Mouse (Mus musculus) midbrain, embryonic 10.5 days (tissue): ENCODE data around the gene Tbc1d5. TPM values are rescaled to one million over a fixed set of nuclear protein-coding genes. Genes with fewer than 3 reads are reported as not detected.

Experiments
- DNase-seq: peaks from one replicate; pipeline ENCODE4 v3.0.0-alpha.2; 2017; ENCODE audit warnings: low spot score
- H3K27ac ChIP-seq: fragments of 300-500 bp; sonication (generic); replicated peaks from 2 replicates; pipeline ENCODE4 v1.5.1; 2016; ENCODE audit warnings: mild to moderate bottlenecking
- H3K27me3 ChIP-seq: fragments of 300-500 bp; sonication (generic); 2 replicates; pipeline ENCODE4 v1.6.1; 2016; ENCODE audit warnings: low read depth, mild to moderate bottlenecking; ENCODE audit not compliant: poor library complexity, severe bottlenecking
- H3K36me3 ChIP-seq: fragments of 300-500 bp; sonication (generic); 2 replicates; pipeline ENCODE4 v1.6.1; 2016; ENCODE audit warnings: mild to moderate bottlenecking, moderate library complexity
- H3K4me1 ChIP-seq: fragments of 300-500 bp; sonication (generic); 2 replicates; pipeline ENCODE4 v1.6.1; 2016
- H3K4me3 ChIP-seq: fragments of 300-500 bp; sonication (generic); 2 replicates; pipeline ENCODE4 v1.5.1; 2016; ENCODE audit warnings: mild to moderate bottlenecking, moderate library complexity
- H3K9me3 ChIP-seq: fragments of 300-500 bp; sonication (generic); replicated peaks from 2 replicates; pipeline ENCODE4 v1.6.1; 2016; ENCODE audit warnings: mild to moderate bottlenecking
- WGBS: fragments of 180-500 bp; shearing (Covaris S2); methylation state at CpG from one replicate; pipeline ENCODE4 v1.1.7; 2016; 5-methylcytosine and 5-hydroxymethylcytosine counted together
- polyA plus RNA-seq: library from polyadenylated mRNA; unstranded; fragments of >200 nt; fragmentation: Nextera tagmentation; extraction: Ambion mirVana; gene quantifications from 2 replicates; pipeline ENCODE4 v1.2.1, GENCODE M21; 2016

The Tbc1d5 gene
- polyA plus RNA-seq, 1 experiment from 2014 or later: 10.8 TPM

DNA sequence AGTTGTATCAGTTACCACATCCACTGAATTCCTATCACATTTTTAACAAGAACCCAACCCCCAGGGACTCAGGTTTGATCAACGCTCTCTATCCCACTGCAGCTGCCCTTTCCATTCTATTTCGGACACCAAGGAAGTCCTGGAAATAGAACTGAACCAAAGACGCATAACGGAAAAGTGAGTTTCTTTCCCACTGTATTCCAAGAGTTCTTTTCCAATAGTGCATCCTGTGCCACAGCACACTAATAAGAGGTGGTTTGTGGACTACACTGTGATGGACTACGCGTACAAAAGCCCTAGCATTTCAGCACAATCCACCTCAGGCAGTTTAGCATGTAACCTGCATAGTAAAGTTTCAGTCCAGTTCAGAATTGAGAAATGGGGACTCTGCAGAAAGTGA is 1.2 kb downstream of the Tbc1d5 start:
- H3K4me3 ChIP-seq: peak overlapping the region; percentile 87
- no peaks in the 10 kb centered on the region for H3K9me3 ChIP-seq
- no peaks in the 10 kb centered on the region for H3K36me3 ChIP-seq
- WGBS: 66% methylated on average over 6 of the region's 6 CpGs
- no peaks in the 10 kb centered on the region for H3K27me3 ChIP-seq
- no peak for DNase-seq
- H3K27ac ChIP-seq: peak overlapping the region; percentile 99
- H3K4me1 ChIP-seq: peaks cover 12% of the 10 kb centered on the region

DNA sequence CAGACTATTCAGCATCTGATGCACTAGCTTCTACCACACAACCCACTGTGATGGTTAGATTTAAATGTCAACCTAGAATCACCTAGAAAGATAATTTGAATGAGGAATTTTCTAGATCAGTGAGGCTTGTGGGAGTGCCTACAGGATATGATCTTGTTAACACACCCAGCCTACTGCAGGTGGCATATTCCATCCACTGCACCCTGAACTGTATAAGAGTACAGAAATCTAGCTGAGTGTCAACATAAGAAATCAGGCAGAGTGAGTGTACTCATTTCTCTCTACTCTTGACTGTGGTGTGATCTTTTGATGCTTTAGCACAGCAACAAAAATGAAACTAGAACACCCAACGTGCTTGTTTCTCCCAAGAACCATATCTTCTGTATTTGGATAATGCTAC is 6.8 kb downstream of the Tbc1d5 start:
- H3K27me3 ChIP-seq: no peaks in the 10 kb centered on the region
- H3K36me3 ChIP-seq: no peaks in the 10 kb centered on the region
- no peak overlapping the region for H3K27ac ChIP-seq
- H3K9me3 ChIP-seq: no peaks in the 10 kb centered on the region
- WGBS: 86% methylated on average over 1 of the region's 1 CpGs
- no peaks in the 10 kb centered on the region for H3K4me1 ChIP-seq
- no peak for DNase-seq
- no peak overlapping the region for H3K4me3 ChIP-seq

DNA sequence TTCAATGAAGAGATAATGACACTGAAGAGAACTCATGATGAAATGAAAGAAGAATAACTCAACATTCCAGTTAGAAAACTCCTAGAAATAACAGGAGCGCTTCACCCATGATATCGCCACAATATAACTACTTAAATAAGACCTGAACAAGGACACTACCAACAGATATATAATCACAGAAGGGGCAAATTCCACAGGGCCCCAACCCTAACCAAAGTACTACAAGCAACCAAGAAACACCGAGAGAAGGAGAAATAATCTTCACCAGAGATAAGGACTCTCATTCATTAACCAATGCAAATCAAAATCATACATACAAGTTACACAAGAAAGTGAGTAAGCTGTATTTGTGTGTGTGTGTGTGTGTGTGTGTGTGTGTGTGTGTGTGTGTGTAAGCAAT is 7.6 kb downstream of the Tbc1d5 start:
- 90% methylated on average over 3 of the region's 3 CpGs for WGBS
- no peak overlapping the region for H3K4me3 ChIP-seq
- H3K4me1 ChIP-seq: no peaks in the 10 kb centered on the region
- H3K36me3 ChIP-seq: no peaks in the 10 kb centered on the region
- DNase-seq: no peak
- H3K9me3 ChIP-seq: no peaks in the 10 kb centered on the region
- no peaks in the 10 kb centered on the region for H3K27me3 ChIP-seq
- H3K27ac ChIP-seq: no peak overlapping the region

DNA sequence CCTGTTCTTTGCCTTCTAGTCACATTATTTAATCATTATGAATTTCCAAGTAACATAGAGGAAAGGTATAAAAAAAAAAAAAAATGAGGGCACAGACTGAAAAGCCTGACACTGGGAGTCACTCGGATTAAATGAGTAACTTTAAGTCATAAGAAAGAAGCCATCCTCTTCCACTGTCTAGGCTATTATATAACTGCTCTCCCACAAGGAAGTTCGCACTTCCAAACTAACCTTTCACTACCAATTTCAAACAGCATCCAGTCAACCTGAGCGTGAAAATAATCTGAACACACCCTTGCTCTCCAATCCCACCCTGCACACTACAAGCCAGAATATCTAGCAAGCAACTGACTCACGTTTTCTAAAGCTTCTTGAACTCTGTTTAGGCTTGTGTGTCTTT is 9.2 kb downstream of the Tbc1d5 start:
- H3K4me1 ChIP-seq: no peaks in the 10 kb centered on the region
- H3K27me3 ChIP-seq: no peaks in the 10 kb centered on the region
- H3K4me3 ChIP-seq: no peak overlapping the region
- DNase-seq: no peak
- no peak overlapping the region for H3K27ac ChIP-seq
- 76% methylated on average over 4 of the region's 4 CpGs for WGBS
- no peaks in the 10 kb centered on the region for H3K9me3 ChIP-seq
- H3K36me3 ChIP-seq: no peaks in the 10 kb centered on the region

DNA sequence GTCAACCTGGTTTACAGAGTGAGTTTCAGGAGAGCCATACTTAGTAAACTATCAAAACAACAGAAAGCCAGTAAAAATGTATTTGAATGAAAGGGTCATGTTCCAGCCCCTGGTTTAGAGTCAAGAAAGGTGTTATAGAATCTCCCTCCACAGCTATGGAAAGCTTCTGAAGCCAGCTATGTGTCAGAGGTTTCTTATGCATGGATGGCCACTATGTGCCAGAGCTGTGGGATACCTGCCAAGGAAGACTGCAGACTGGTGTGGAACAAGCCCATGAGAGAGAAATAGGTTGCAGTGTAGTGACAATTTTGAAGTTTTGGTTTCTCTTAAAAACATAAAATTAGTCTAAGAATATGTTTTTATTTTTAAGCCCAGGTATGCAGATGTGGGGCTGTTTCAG is 16.8 kb downstream of the Tbc1d5 start:
- no peaks in the 10 kb centered on the region for H3K36me3 ChIP-seq
- DNase-seq: no peak

DNA sequence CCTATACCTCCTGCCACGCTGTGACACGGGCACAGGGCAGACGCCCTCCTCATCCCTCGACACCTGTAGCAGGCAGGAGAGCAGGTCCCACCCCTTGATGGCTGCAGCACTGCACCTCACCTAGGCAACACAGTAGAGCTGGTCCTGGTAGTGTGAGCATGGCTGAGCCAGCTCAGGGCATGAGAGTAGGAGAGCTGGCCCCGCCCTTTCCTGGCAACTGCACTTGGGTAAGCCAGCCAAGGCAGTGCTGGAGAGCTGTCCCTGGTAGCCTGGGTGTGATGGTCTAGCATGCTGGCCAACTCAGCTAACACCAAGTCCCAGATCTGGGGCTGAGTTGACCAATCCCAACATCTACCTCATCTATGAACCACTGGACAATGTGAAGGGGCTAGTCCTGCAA is 19.9 kb downstream of the Tbc1d5 start:
- Histone ChIP-seq H3K27ac (no peak overlapping the region), H3K27me3 (no peaks in the 10 kb centered on the region), H3K36me3 (no peaks in the 10 kb centered on the region), H3K4me3 (no peak overlapping the region), H3K4me1 (peaks cover 11% of the 10 kb centered on the region; the same call in 1 of the 2 replicates), H3K9me3 (no peaks in the 10 kb centered on the region)
- DNase-seq: no peak
- WGBS: 90% methylated on average over 5 of the region's 5 CpGs

More for the DNA sequence above, 16.8 kb downstream of the Tbc1d5 start:
- no peak overlapping the region for H3K4me3 ChIP-seq
- H3K9me3 ChIP-seq: no peaks in the 10 kb centered on the region
- no peaks in the 10 kb centered on the region for H3K27me3 ChIP-seq
- no peak overlapping the region for H3K27ac ChIP-seq
- peaks cover 11% of the 10 kb centered on the region; the same call in 1 of the 2 replicates for H3K4me1 ChIP-seq

DNA sequence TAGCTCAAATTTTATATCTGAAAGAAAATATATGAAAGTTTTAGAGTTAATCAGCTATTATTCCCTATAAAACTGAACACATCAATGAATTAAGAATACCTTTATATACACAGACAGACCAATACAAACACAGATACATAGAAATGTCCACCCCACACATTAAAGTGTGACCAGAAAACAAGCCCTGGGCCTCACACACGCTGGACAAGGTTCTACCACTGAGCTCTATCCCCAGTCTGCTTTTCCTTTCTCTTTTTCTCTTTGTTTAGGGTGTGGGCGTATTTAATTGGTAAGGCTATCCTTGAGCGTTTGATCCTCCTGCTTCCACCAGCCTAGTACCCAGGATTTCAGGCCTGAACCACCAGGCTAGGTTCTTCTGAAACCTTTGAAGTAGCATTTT is 28.2 kb downstream of the Tbc1d5 start:
- DNase-seq: no peak
- WGBS: 24% methylated on average over 3 of the region's 3 CpGs

DNA sequence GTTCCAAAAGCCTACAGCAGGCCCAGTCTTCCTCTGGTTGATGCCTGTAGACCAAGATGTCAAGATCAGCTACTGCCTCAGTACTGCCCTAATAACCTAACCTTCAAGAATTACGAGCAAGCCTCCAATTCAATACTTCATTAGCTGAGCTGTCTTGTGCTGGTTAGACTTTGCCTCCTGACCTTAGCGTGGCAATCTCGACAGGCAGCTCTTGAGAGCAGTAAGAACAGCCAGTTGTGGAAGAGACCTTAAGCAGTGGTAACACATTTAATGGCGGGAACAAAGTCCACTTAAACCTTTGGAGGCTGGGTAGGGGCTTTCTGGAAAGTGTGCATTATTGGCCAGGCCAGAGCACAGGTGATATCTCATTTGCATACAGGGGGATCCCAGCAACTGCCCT is 34.2 kb downstream of the Tbc1d5 start:
- Histone ChIP-seq H3K4me3 (no peak overlapping the region), H3K36me3 (no peaks in the 10 kb centered on the region), H3K9me3 (no peaks in the 10 kb centered on the region), H3K4me1 (no peaks in the 10 kb centered on the region), H3K27me3 (no peaks in the 10 kb centered on the region), H3K27ac (no peak overlapping the region)
- WGBS: 86% methylated on average over 4 of the region's 4 CpGs
- no peak for DNase-seq

More for the DNA sequence above, 28.2 kb downstream of the Tbc1d5 start:
- Histone ChIP-seq H3K4me3 (no peak overlapping the region), H3K27ac (no peak overlapping the region), H3K9me3 (no peaks in the 10 kb centered on the region), H3K27me3 (no peaks in the 10 kb centered on the region), H3K4me1 (peaks cover 5% of the 10 kb centered on the region), H3K36me3 (no peaks in the 10 kb centered on the region)

DNA sequence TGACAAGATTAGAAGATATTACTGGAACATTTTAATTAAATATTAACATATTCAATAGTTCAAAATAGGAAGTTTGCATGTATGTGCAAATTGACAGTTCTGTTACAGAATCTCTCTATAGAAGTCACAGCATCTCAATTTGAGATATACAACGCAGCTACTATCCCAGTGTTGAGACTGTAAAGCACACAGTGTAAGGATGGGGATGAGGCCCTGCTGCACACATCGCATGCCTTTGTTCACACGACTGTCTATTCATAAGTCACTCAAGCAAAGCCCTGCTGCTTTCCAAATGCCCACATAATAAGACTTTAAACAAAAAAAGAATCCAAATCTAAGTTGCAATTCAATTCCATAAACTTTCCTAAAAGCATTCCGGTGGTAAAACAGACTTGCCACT is 37.1 kb downstream of the Tbc1d5 start:
- DNase-seq: no peak
- no peaks in the 10 kb centered on the region for H3K27me3 ChIP-seq
- H3K9me3 ChIP-seq: no peaks in the 10 kb centered on the region
- H3K27ac ChIP-seq: no peak overlapping the region
- H3K36me3 ChIP-seq: peaks cover 3% of the 10 kb centered on the region; the same call in 1 of the 2 replicates
- WGBS: 90% methylated on average over 4 of the region's 4 CpGs
- no peaks in the 10 kb centered on the region for H3K4me1 ChIP-seq
- H3K4me3 ChIP-seq: no peak overlapping the region

DNA sequence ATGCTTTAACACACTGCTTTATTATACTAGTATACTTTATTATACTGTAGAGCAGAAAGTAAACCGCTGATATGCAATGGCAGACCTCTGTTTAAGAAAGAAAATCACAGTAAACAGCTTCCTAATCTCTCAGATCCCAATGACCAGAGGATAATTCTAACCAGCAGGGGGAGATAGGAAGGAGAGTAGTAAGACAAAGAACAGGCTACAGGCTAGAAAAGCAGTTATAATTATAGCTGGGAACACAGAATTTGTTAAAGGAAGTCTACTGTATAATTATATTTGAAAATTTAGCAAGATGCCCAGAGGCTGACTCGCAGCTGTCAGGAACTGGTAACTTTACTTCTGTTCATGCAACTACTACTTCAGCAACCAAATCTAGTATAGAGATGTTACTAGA is 68.0 kb downstream of the Tbc1d5 start:
- H3K27me3 ChIP-seq: no peaks in the 10 kb centered on the region
- DNase-seq: no peak
- H3K27ac ChIP-seq: no peak overlapping the region

DNA sequence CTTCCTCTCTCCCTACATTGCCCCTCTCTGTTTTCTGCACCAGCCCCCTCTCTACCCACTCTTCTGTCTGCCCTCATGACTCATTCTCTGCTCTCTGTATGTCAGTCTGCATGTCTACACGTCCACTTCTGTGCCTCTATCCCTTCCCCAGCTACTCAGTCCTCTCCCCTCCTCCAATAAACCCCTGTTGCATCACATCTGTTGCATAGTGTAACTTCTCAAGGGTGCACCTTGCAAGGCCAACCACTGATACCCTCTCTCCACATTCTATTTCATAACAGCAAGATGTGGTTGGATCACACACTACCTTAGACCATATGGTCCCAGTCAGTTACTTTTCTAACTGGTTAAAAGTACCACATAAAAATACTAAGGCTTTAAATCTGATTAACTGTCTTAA is 74.9 kb downstream of the Tbc1d5 start:
- 79% methylated on average over 1 of the region's 1 CpGs for WGBS
- Histone ChIP-seq H3K27me3 (no peaks in the 10 kb centered on the region), H3K4me3 (no peak overlapping the region), H3K9me3 (peaks cover 15% of the 10 kb centered on the region), H3K4me1 (no peaks in the 10 kb centered on the region), H3K27ac (no peak overlapping the region), H3K36me3 (0 out of 2 replicates have a peak, but pooled peaks cover 2% of the 10 kb centered on the region)
- DNase-seq: no peak

More for the DNA sequence above, 68.0 kb downstream of the Tbc1d5 start:
- 59% methylated on average over 2 of the region's 2 CpGs for WGBS
- H3K9me3 ChIP-seq: no peaks in the 10 kb centered on the region
- 0 out of 2 replicates have a peak, but pooled peaks cover 2% of the 10 kb centered on the region for H3K36me3 ChIP-seq
- no peaks in the 10 kb centered on the region for H3K4me1 ChIP-seq
- H3K4me3 ChIP-seq: no peak overlapping the region

DNA sequence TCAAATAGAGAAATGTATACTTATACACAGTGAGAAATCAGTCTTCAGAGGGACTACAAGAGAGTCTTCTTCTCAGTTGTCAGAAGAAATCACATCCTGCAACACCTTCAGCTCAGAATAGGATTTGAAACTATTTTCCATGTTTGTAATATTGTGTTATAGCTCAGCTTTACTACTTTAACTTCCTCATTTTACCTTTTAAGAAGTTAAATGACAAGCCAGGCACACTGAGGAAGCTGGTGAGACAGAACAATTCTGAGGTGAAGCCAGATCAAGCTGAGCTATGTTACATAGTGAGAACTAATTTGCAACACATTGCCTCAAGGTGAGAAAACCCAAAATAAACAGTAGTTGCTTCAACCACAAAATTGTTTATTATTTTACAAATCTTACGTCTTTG is 135.3 kb downstream of the Tbc1d5 start:
- 60% methylated on average over 1 of the region's 1 CpGs for WGBS
- no peaks in the 10 kb centered on the region for H3K36me3 ChIP-seq

DNA sequence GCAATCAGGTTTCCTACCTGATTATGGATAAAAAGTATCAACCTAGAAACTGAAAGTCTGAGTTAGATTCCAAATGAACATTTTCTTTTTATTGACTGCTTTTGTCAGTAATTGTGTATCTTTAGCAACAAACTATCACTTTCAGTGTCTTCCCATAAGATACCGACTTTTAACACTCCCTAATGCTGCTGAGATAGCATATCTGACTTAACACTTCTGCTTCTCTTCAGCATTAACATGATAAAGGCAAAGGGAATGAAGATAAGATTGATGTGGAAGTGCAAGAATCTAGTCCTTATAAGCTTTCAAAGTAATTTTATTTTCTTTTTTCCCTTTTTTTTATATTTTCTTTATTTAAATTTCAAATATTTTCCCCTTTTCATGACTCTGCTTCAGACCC is 138.3 kb downstream of the Tbc1d5 start:
- Histone ChIP-seq H3K9me3 (no peaks in the 10 kb centered on the region), H3K4me3 (no peak overlapping the region), H3K27me3 (no peaks in the 10 kb centered on the region), H3K36me3 (no peaks in the 10 kb centered on the region), H3K27ac (no peak overlapping the region), H3K4me1 (no peaks in the 10 kb centered on the region)
- WGBS: 77% methylated on average over 1 of the region's 1 CpGs
- no peak for DNase-seq

More for the DNA sequence above, 135.3 kb downstream of the Tbc1d5 start:
- Histone ChIP-seq H3K27me3 (no peaks in the 10 kb centered on the region), H3K4me1 (no peaks in the 10 kb centered on the region), H3K4me3 (no peak overlapping the region), H3K9me3 (no peaks in the 10 kb centered on the region), H3K27ac (no peak overlapping the region)
- no peak for DNase-seq

DNA sequence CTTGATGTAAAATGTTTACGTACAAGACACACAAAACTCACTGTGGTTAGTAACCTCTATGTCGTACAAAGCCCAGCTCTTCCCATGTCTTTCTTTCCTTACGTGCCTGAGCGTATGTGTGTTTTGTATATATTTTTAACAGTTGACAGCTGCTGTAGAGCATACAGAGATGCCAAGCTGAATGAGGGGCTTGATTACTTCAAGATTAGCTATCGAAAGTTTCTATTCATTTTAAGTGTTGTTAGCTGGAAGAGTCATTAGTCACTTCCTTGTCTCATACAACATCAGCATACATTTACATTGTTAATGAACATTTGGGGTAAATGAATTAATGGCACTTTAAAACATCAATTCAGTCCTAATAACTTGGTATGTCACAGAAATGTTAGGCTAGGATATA is 155.9 kb downstream of the Tbc1d5 start:
- Histone ChIP-seq H3K27me3 (no peaks in the 10 kb centered on the region), H3K4me3 (no peak overlapping the region), H3K4me1 (no peaks in the 10 kb centered on the region), H3K27ac (no peak overlapping the region), H3K9me3 (no peaks in the 10 kb centered on the region), H3K36me3 (no peaks in the 10 kb centered on the region)
- WGBS: 92% methylated on average over 5 of the region's 5 CpGs
- DNase-seq: no peak
